22 mouse cellular contexts compared by ENCODE assay signal in the genomic region with DNA sequence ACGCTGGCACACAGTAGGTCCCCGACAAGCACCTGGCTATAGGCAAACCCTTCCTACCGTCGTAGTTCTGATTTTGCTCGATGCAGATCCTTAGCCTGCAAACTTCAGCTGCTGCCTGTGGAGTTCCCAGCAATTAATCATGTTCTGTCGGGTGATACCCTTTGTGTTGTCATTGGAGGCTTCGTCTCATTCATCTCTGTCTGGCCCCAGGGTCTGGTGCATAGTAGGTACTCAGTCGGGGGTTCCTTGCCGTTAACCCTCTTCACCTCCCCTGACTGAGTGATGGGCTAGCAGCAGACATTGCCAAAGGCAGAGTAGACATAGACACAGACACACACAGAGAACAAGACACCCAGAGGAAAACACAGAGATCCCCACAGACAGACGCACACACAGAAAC.
DNase-seq lines count a peak whose midpoint lies in the region; ATAC-seq and TF ChIP-seq lines count a peak whose summit lies in the region.
"Had no signal": no experiment of that assay in that cellular context is flagged by ENCODE, and none has a peak within 500 bp of the region (broad histone marks: within the 10 kb centered on the region; RNA-seq: fewer than 3 reads in every experiment).

No protein-coding gene starts in this region.

- no peak for ATAC-seq in hindbrain, postnatal 0 days
- ATAC-seq in hindbrain, embryonic 11.5 days (ENCODE audit: low FRiP score), result peak; percentile 63; the same call in 1 of the 2 replicates
- no peak for ATAC-seq in hindbrain, embryonic 16.5 days
- ATAC-seq: activated CD4-positive, CD25-positive, alpha-beta regulatory T cell, adult 4 months; forebrain, embryonic 13.5 days; forebrain, postnatal 0 days; inflammation-experienced regulatory T-cells, adult 6 months; intestine, postnatal 0 days; Patski had no signal

- peaks cover 36% of the 10 kb centered on the region for H3K27me3 ChIP-seq in hindbrain, embryonic 10.5 days (ENCODE audit: insufficient read depth, poor library complexity, severe bottlenecking)
- H3K27me3 ChIP-seq in hindbrain, postnatal 0 days (ENCODE audit: insufficient read depth, low read length), result 0 out of 2 replicates have a peak, but pooled peaks cover 3% of the 10 kb centered on the region
- no peaks in the 10 kb centered on the region for H3K27me3 ChIP-seq in hindbrain, embryonic 11.5 days (ENCODE audit: control insufficient read depth, insufficient read depth, low read length)
- H3K27me3 ChIP-seq in hindbrain, embryonic 16.5 days (replicated peaks; ENCODE audit: control insufficient read depth, insufficient read depth, low read length), result no peaks in the 10 kb centered on the region; the same call in 1 of the 2 replicates

- no peaks in the 10 kb centered on the region for H3K36me3 ChIP-seq in hindbrain, embryonic 10.5 days
- no peaks in the 10 kb centered on the region for H3K36me3 ChIP-seq in hindbrain, postnatal 0 days (ENCODE audit: insufficient read depth, low read length)
- H3K36me3 ChIP-seq in hindbrain, embryonic 11.5 days (ENCODE audit: control insufficient read depth, insufficient read depth, low read length), result no peaks in the 10 kb centered on the region
- H3K36me3 ChIP-seq in hindbrain, embryonic 16.5 days (ENCODE audit: control insufficient read depth, insufficient read depth, low read length), result no peaks in the 10 kb centered on the region
- H3K36me3 ChIP-seq: embryonic facial prominence, embryonic 13.5 days; heart, embryonic 15.5 days had no signal

- H3K9me3 ChIP-seq in hindbrain, embryonic 10.5 days, result no peaks in the 10 kb centered on the region
- no peaks in the 10 kb centered on the region for H3K9me3 ChIP-seq in hindbrain, postnatal 0 days (ENCODE audit: low read length)
- H3K9me3 ChIP-seq in hindbrain, embryonic 11.5 days (ENCODE audit: control insufficient read depth, low read length), result no peaks in the 10 kb centered on the region
- H3K9me3 ChIP-seq in hindbrain, embryonic 16.5 days (ENCODE audit: control insufficient read depth, low read length), result 0 out of 2 replicates have a peak, but pooled peaks cover 2% of the 10 kb centered on the region
- H3K9me3 ChIP-seq: embryonic facial prominence, embryonic 13.5 days; forebrain, embryonic 13.5 days; heart, embryonic 15.5 days had no signal

- no peak overlapping the region for H3K4me3 ChIP-seq in hindbrain, embryonic 10.5 days
- no peak overlapping the region for H3K4me3 ChIP-seq in hindbrain, postnatal 0 days (ENCODE audit: low read length)
- H3K4me3 ChIP-seq in hindbrain, embryonic 11.5 days (ENCODE audit: low read depth, low read length), result no peak overlapping the region
- no peak overlapping the region for H3K4me3 ChIP-seq in hindbrain, embryonic 16.5 days (ENCODE audit: low read length)
- H3K4me3 ChIP-seq: embryonic facial prominence, embryonic 13.5 days; forebrain, embryonic 13.5 days; heart, adult 2 months; heart, embryonic 15.5 days had no signal

- H3K9ac ChIP-seq in hindbrain, postnatal 0 days (replicated peaks; ENCODE audit: low read length), result no peak overlapping the region
- H3K9ac ChIP-seq in hindbrain, embryonic 11.5 days (ENCODE audit: low read depth, low read length), result no peak overlapping the region
- H3K9ac ChIP-seq in hindbrain, embryonic 16.5 days (ENCODE audit: low read depth, low read length), result peak overlapping the region; percentile 17; the same call in 1 of the 2 replicates
- H3K9ac ChIP-seq: embryonic facial prominence, embryonic 13.5 days; forebrain, embryonic 13.5 days; forebrain, postnatal 0 days; heart, embryonic 15.5 days had no signal

- intact Hi-C loops in left cerebral cortex, postnatal 14 days (cut with DNase I), result no loop called here

- peaks cover 70% of the 10 kb centered on the region for H3K4me1 ChIP-seq in hindbrain, embryonic 10.5 days (replicated peaks)
- H3K4me1 ChIP-seq in hindbrain, postnatal 0 days (ENCODE audit: insufficient read depth, low read length), result peaks cover 3% of the 10 kb centered on the region; the same call in 1 of the 2 replicates
- H3K4me1 ChIP-seq in hindbrain, embryonic 11.5 days (replicated peaks; ENCODE audit: control insufficient read depth, insufficient read depth, low read length), result peaks cover 19% of the 10 kb centered on the region
- H3K4me1 ChIP-seq in hindbrain, embryonic 16.5 days (ENCODE audit: control insufficient read depth, insufficient read depth, low read depth, low read length), result peaks cover 14% of the 10 kb centered on the region
- H3K4me1 ChIP-seq: heart, embryonic 15.5 days had no signal

- H3K27ac ChIP-seq in hindbrain, embryonic 10.5 days, result peak overlapping the region; percentile 86
- H3K27ac ChIP-seq in hindbrain, postnatal 0 days, result no peak overlapping the region
- H3K27ac ChIP-seq in hindbrain, embryonic 11.5 days (ENCODE audit: low read depth, low read length), result peak overlapping the region; percentile 27
- H3K27ac ChIP-seq in hindbrain, embryonic 16.5 days (ENCODE audit: low read depth, low read length), result no peak overlapping the region
- H3K27ac ChIP-seq: embryonic facial prominence, embryonic 13.5 days; forebrain, embryonic 13.5 days; heart, adult 2 months; heart, embryonic 15.5 days had no signal

- no peak for TF ChIP-seq CTCF in hindbrain, postnatal 0 days (IDR thresholded peaks at IDR 0.05; ENCODE audit: low read depth)

- WGBS in hindbrain, embryonic 10.5 days, result 48% methylated on average over 10 of the region's 10 CpGs
- 36% methylated on average over 10 of the region's 10 CpGs for WGBS in hindbrain, postnatal 0 days
- 26% methylated on average over 10 of the region's 10 CpGs for WGBS in hindbrain, embryonic 11.5 days
- 33% methylated on average over 10 of the region's 10 CpGs for WGBS in hindbrain, embryonic 16.5 days

- DNase-seq in hindbrain, embryonic 10.5 days (ENCODE audit: low spot score), result peak; percentile 53
- DNase-seq in hindbrain, postnatal 0 days (ENCODE audit: low spot score), result no peak
- peak; percentile 52 for DNase-seq in embryo, embryonic 10.5 days (ENCODE audit: low spot score)
- DNase-seq in hindbrain, embryonic 11.5 days (ENCODE audit: low spot score), result peak; percentile 62
- no peak for DNase-seq in thymus, postnatal 14 days
- no peak for DNase-seq in left cerebral cortex, postnatal 14 days (ENCODE audit: low spot score in 2 of 2)
- DNase-seq: adrenal gland, adult 8-10 months; cerebellum, adult 8-10 months; cerebellum, postnatal 25 days; forebrain, postnatal 0 days; gastrocnemius, postnatal 14 days; heart, adult 2 months; heart, postnatal 14 days had no signal

- H3K4me2 ChIP-seq in hindbrain, postnatal 0 days (ENCODE audit: low read depth, low read length), result no peak overlapping the region
- H3K4me2 ChIP-seq in hindbrain, embryonic 11.5 days (replicated peaks; ENCODE audit: low read depth, low read length), result no peak overlapping the region
- no peak overlapping the region for H3K4me2 ChIP-seq in hindbrain, embryonic 16.5 days (ENCODE audit: low read length)
- H3K4me2 ChIP-seq: embryonic facial prominence, embryonic 13.5 days; forebrain, embryonic 13.5 days; heart, embryonic 11.5 days; heart, embryonic 15.5 days had no signal

Comparison
In these comparisons a context has a peak if more than half of its experiments do, and no peak if none do; other contexts are left out.
1. DNase-seq: peak in hindbrain, embryonic 10.5 days (single experiment), embryo, embryonic 10.5 days (single experiment) and hindbrain, embryonic 11.5 days (single experiment); none in hindbrain, postnatal 0 days (single experiment), thymus, postnatal 14 days (single experiment) and left cerebral cortex, postnatal 14 days (0 of 2).
2. H3K27ac ChIP-seq: peak in hindbrain, embryonic 10.5 days (single experiment) and hindbrain, embryonic 11.5 days (single experiment); none in hindbrain, postnatal 0 days (single experiment) and hindbrain, embryonic 16.5 days (single experiment).